Mouse (Mus musculus) CD4-positive, CD25-positive, alpha-beta regulatory T cell, adult 4 months (primary cell): ENCODE data around the gene Car2. TPM values are rescaled to one million over a fixed set of nuclear protein-coding genes. Genes with fewer than 3 reads are reported as not detected.

Experiments
- ATAC-seq: one replicate; pipeline ENCODE4 v1.8.0; 2017
- polyA plus RNA-seq, 2 experiments: library from polyadenylated mRNA; unstranded; fragments of 100-300 nt; shearing (Covaris generic); gene quantifications; one replicate each; pipeline ENCODE4 v1.2.1; 2017

The Car2 gene
- polyA plus RNA-seq = 1 to 10 TPM; 4.0 to 6.9 TPM

DNA sequence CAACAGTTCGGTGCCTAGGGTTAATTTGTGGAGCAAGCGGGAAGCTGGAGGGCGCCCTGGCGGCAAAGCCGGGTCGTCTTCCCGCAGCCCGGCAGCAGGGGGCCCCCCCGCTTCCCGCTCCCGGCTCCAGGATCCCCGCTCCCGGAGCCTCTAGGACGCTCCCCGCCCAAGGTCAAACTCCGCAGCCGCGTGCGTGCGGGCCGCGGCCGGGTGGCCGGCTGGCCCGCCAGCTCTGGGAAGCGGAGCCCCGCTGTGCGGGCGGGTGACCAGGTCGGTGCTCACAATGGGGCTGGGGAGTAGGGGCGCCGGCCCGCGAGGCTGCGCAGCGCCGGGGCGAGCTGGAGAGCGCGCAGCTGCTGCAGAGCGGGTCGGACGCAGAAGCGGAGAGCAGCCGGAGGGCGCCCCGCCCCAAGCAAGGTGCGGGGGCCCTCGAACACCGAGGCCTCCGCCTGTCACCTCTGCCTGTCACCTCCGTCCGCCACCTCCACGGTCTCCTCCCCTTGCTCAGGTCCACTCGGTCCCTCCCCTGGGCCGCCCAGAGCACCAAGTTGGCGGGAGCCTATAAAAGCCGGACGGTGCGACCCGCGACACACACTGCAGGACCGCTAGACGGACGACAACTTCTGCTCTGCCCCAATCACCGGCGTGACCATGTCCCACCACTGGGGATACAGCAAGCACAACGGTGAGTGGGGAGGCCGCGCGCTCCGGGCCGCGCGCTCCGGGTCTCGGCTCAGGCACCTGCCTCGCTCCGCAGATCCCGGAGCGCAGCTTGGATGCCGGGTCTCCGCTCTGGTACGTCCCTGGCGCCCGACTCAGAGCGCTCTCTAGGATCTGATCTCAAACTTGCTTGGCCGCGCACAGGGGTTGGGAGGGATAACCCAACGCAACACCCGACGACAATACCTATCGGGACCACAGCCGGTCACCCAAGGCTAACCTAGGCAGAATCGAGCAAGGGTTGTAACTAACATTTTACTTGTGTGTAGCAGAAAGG, at the start of gene Car2:
Gene Car2 (plus strand): TSS at position 172 of the 997 bp plus-strand sequence.
- peak; percentile 65 for ATAC-seq

DNA sequence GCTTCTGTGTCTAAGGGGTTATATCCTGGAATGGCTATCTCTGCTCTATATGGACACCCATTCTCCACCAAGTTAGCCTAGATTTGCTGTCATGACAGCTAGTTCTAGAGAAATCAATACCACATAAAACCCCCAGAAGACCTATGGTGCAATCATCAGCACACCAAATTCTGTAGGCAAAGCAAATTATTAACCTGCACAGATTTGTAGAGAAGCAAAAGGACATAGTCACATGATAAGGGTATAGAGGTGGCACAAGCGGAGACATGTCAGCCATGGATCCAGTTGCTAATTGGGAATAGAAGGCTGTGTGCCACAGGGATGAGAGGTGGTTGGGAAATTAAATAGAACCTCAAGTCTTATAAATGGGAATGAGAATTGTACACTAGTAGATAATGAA, 47.1 kb upstream of the Car2 start:
- ATAC-seq = no peak

DNA sequence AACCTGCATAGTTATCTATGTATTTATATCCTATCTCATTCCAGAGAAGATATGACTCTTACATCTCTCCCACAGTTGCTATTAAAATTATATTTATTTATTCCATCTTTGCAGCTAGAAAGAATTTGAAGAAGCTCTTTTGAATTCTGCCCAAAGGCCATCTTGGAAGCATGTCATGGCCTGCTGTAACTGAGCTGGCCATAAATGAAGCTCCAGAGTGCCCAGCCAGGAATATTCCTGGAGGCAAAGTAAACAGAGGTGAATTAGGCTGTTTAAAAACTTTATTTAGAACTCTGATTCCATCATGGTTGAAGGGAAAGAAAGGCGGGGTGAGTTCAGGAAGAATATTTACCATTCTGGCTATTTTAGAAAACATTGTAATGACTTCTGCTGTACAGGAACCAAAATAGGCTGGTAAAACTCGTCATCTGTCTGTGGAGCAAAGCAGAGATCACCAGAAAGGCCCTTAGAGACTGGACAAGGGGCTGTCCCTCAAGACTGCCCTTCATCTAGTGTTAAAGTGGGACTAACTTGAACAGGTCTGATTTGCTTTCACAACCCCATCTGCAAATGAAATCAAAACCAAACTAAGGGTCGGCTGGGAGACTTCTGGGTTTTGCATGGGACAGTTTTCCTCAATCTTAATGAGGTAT, 46.5 kb upstream of the Car2 start:
- no peak for ATAC-seq

DNA sequence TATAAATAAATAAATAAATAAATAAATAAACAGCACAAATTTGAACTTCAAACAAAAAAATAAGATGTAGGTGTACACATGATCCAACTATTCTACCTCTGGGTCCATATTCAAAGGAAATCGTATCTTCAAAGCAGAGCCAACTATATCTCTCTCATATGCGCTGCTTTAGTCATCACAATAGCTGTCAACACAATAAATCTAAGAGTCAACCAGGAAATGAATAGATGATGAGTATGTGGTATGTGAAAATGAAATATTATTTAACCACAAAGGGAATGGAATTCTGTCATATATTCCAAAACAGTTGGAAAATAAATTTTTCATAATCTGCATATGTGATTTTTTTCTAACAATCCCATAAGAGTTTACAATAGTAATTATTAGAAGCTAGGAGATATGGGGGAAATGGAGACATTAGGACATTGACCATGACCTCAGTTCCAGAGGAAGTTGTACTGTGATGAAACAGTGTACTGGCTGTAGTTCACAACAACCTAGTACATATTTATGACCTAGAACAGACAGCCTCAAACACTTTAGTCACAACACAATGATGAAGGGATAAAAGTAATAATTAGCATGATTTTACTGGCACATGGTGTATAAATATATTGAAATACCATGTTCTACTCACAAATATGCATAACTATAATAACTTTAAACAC, 37.4 kb upstream of the Car2 start:
- no peak for ATAC-seq

DNA sequence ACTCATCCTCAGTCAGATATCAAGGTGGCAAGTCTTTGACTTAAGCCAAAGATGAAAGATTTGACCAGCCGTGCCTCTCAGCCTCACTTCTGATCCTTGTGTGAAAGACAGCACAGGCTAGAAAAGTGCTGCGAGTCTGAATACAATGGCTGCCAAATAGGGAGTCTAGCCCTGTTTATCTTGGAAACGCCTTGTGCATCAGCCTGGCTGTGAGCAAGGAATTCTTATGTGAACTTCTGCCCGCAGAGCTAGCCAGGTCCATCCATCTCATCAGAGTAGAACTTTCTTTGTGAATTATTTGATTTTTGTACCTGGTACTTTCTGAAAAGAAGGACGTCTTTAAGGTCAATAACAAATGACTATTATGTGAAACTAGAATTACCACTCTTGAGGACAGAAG, 32.1 kb upstream of the Car2 start:
- ATAC-seq = no peak

DNA sequence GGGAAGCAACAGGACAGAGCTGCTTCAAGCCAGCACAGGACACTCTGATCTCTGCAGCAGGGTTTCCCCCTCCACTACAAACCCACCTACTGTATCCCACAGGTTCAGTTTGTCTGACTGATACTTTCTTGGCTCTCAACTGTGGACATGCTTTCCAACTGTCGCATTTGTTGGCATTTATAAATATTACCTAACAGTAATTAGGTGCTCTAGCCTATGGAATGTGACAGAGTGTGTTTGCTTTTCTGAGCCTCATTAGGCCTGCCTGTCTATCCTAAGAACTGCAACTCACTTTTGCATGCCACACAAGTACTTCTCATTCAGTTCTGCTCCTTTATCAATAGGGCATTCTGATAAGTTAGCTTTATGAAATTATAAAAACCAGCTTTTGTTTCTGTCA, 31.6 kb upstream of the Car2 start:
- ATAC-seq = no peak

DNA sequence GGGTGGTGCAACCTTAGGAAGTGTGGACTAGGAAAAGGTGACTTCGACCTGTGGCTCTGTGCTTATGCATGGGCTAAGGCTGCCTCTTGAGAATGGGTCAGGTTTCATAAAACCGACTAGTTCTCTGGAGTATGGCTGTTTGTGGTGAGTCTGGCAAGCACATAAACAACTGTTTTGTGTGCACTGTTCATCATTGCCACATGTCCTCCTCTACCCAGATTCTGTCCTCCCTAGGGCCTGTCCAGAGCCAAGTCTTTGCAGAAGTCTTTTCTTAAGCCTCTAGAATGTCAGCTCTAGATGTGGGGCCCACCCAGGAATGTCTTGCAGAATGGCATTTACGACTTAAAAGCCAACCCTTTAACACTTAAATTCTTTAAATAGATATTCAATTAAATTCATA, 28.2 kb upstream of the Car2 start:
- no peak for ATAC-seq

DNA sequence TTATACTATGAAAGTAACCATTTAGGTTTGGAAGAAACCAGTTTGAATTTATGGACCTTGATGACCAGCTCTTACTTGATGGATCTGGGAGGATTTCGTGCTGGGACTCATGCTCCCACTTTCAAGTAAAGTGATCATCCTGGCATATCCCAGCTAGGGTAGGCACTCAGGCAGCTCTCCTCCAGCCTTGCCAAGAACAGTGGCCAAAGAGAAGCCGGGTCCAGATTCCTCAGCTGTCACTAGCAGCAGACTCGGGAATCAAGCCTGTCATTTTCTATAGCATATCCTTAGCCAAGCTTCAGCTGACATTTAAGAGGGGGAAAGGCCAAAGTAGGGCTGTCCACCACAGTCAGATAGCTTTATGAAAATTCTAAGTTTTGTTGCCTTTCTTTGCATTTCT, 25.8 kb upstream of the Car2 start:
- ATAC-seq = no peak

DNA sequence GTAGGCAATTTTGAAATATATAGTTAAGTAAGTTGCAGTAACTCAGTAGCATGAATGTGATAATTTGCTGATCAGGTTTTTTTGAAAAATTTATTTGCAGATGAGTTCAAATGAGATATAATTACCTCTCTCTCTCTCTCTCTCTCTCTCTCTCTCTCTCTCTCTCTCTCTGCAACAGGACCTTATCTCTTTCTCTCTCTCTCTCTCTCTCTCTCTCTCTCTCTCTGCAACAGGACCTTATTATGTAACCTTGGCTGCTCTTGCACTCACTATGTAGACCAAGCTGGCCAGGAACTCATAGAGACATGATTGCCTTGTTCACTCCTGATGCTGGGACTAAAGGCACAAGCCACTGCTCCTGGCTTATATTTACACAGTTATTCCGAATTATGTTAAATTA, 24.9 kb upstream of the Car2 start:
- no peak for ATAC-seq

DNA sequence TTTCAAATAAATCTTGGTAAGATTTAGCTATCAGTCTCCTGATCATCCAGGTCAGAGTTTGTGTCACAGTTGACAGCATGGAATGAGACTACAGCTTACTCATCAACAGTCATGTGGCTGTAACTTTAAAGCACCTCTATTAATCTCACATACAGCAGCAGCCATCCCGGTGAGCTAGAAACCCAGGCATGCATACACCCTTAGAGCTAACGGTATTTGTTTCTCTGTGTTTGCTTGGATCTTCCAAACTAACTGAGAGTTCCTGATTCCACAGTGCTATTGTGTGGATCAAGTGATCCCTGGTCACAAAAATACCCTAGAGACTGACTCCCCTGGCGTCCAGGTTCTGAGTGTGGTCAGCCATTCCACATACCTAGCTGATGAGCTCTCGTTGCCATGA, 24.3 kb upstream of the Car2 start:
- ATAC-seq = no peak

DNA sequence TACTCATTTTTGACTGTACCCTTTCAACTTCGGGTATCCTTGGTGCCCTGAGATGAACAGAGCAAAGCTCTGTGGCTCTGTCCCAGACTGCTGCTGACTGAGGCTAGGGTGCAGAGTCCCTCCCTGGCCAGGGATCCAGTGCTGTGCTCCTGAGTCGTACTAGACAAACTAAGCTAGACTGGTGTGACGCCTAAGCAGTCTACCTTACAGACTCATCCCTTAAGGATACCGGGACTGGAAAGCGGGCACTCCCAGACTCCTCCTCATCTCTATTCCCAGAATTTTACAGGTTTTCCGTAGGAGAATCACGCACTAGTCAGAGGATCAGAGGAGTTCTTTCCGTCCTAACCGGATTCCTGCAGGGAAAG, 23.4 kb upstream of the Car2 start:
- ATAC-seq = no peak

DNA sequence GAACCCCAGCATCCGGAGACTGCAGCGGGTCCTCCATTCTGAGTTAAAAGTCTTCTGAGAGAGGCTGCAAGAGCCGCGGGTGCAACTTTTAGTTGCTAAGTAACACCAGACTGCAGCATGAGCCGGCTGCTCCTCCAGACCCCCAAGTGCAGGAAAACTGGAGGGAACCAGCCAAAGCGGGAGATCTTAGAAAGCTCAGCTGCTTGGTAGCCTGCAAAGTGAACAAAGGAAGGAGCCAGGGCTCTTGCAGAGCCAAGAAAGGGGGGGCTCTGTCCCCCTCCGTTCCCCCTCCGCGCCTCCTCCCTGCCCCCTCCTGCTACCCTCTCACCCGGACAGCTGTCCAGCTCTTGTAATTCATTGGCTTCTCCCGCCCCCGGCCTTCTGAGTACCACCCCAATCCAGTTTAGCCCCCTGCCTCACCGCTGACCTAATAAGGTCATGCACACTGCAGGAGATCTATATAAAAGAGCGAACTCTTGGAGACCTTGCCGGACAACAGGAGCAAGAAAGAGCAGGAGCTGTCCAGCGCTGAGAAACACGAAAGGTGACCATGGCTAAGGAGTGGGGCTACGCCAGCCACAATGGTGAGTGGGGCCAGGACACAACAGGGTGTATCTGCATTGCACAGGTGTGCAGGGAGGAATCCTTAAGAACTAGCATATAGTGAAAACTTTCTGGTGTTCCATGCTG, 22.9 kb upstream of the Car2 start, which contains the start of gene Car3:
Gene Car3 (plus strand): TSS at position 491 of the 690 bp plus-strand sequence.
- ATAC-seq = no peak

DNA sequence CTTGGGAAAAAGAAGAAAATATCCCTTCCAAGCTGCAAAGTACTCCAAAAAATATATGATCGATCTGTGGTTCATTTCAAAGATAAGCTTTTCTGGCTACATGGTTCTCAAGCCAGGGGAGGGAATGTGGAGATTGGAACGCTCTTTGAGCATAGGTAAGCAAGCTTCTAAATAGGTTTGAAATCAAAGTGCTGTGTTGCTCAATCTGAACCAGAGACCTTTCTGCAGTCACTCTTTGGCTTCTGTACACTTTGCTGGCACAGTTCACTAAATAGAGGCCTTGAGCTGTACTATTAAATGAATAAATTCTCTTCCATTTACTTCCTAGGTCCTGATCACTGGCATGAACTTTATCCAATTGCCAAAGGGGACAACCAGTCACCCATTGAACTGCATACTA, 22.2 kb upstream of the Car2 start:
- no peak for ATAC-seq

DNA sequence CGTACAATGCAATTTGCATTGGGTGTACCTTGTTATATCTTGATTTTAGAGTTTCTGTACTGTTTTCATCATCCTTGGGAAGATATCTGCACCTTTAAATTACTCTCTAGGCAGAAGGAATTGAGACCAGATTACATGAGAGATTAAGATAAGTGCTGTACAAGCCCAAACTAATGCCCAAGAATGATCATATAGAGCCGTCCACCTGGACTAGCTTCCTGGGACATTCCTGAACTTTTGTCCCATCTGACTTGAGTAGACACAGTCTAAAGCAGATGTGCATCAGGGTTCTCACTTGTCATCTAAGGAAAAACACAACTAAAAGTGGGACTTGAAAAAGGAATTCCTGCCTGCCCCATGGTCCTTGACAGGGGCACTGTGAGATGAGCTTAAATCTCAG, 20.1 kb upstream of the Car2 start:
- no peak for ATAC-seq

DNA sequence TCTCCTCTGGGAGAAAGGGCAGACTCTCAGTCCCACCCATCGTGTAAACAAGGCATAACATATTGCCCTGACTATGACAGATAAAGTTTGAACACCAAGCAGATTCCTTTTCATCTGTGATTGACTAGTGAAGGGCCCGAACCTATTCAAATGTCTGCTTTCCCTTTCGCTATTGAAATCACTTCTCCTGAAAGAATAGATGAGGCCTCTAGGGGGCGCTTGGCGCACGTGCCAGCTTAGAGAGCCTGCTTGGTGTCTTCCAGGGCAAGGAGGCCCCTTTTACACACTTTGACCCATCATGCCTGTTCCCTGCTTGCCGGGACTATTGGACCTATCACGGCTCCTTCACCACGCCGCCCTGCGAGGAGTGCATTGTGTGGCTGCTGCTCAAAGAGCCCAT, 16.3 kb upstream of the Car2 start:
- ATAC-seq = peak; percentile 93

DNA sequence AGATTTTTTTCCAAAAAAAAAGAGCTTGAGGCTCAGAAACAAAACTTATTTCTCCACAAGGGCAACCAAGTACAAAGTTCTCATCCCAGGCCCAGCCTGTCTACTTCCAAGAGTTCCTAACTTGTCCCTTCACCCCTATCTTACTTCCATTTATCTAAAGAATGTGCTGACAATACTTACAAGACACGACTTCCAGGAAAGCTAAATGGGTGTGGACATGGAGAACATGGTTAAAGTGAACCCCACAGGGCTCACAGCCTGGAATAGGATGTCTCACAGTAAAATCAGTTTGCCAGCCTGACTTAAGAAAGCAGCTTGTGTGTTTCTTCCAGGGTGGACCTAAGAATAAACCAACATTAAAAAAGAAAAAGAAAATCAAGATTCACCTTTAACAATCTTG, 15.5 kb upstream of the Car2 start:
- no peak for ATAC-seq

DNA sequence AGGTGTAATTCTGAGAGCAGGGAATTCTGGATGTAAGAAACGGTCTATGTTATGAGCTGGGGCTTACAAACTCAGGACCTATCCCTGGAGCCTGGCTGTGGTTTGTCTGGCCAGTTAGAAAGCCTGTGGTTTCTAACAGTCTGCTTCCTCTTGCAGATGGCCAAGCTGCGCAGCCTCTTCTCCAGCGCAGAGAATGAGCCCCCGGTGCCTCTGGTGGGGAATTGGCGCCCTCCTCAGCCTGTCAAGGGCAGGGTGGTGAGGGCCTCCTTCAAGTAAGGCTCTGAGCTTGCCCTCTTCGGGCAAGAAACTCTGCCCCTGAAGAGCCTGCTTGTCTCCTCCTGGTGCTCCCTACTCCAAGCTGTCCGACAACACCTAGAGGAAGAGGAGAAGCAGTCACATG, 14.7 kb upstream of the Car2 start:
- ATAC-seq = no peak

DNA sequence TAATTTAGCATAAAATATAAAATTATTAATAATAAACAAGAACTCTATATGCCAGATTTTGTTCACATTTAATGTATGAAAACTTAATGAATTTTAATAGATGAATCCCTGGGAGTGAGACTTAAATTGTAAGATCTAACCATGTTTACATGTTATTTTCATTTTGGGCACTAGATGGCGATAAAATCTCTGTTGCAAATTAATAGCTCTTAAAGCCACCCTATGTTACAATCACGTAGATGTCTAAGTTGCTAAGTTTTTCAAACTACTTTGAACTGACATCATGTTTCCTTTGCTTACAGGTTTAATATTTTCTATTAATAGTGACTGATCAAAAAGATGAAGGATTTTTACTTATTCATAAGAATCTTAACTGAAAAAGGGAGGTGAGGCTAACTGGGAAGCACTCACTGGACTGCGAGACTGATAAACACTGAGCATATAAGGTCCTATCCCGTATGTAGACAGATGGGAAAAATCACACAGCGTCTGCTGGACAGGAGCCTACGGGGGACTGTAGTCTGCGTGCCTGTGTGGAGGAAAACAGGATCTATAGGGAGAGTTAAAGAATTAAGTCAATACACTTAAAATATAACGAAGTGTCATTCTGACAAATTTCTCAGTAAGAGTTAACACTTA, 11.6 kb upstream of the Car2 start:
- ATAC-seq = peak; percentile 50

DNA sequence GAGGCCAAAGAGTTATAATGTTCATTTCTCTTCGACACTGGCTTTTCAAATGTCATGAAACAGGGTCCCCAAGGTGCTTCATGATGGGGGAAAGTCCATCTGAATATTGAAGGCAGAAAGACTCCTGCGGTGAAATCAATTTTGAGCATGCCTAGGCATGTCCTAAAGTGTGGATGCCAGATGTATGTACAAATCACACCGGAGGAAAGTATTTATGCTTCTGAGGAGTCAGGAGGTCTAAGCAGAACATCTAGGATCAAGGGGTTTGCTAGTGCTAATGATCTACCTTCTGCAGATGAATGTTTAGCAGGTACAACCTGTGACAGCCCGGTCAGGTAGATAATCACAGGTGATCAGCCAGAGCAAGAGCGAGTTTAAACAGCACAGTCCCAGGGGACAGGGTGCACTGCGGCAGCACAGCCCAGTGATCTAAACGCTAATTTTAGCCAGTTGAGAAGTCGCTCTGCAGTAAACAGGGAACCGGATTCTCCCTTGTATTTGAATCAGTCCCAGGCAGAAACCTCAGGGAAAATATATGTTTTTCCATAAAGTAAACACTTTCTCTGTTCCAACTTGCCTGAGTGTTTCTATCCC, 9.7 kb upstream of the Car2 start:
- no peak for ATAC-seq

DNA sequence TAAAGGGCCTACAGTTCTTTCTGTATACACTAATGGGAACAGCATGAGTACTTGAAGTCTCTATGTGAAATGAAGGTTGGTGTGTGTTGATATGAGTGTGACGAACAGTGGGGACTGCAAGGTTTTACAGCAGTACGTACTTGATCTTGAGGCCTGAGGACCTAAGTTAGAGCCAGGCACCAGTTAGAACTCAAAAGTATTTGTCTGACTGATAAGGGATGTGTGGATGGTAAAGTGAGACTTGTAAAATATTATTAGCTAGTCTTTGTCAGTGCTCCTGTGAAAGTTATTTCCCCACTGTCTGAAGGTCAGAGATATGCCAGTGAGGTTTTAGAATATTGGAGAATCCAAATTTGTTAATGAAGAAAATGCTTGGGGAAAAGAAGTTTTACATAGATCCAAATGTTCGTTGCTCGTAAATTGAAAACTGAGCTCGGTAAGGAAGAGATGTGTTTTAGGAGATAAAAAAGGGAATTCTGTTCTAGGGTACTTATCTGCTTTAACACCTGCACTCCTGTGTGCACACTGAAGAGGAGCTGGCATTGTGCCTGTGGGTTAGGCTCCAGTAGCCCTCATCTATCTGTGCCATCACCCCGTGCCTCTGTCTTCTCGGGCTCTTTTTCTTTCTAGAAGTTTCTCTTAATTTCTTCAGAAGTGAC, 8.7 kb upstream of the Car2 start:
- ATAC-seq = no peak

DNA sequence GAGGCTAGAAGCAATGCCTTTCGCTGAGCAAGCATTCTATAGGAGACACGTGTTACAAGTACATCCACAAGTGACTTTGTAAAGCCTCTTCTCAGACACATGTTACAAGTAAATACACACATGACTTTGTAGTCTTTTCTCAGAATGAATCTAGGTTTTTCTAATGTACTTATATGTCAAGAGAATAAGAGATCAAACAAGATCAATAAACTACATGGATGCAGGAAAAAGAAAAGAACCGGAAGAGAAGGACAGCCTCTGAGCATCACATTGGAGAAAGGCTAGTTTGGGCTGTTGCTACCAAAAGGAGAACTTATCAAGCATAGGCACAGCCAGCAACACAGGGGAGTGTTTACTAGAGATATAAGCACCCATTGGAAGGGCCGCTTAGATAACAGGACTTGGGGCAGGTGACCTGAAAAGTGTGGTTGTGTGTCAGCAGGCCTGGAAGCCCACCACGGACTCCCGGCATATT, 7.3 kb upstream of the Car2 start:
- ATAC-seq = no peak
